Mouse (Mus musculus) lung, embryonic 15.5 days (tissue): ENCODE results near the gene Srrm3. TPM values are rescaled to one million over a fixed set of nuclear protein-coding genes. Genes with fewer than 3 reads are reported as not detected.

Source experiments
- ATAC-seq: fragments of 200-750 bp; cut with Nextera tagmentation; 2 replicates; pipeline ENCODE4 v1.8.0; 2017; ENCODE audit warnings: moderate number of reproducible peaks, borderline replicate concordance; ENCODE audit not compliant: low FRiP score, low TSS enrichment; ENCODE audit errors: extremely low read depth
- H3K27ac ChIP-seq: fragments of 300-500 bp; sonication (generic); 2 replicates; pipeline ENCODE4 v1.5.1; 2015; ENCODE audit warnings: moderate library complexity, mild to moderate bottlenecking, inconsistent platforms
- H3K27me3 ChIP-seq: fragments of 300-500 bp; sonication (generic); 2 replicates; pipeline ENCODE4 v1.6.1; 2015; ENCODE audit warnings: inconsistent platforms
- H3K36me3 ChIP-seq: fragments of 300-500 bp; sonication (generic); 2 replicates; pipeline ENCODE4 v1.6.1; 2015; ENCODE audit warnings: inconsistent platforms
- H3K4me1 ChIP-seq: fragments of 300-500 bp; sonication (generic); 2 replicates; pipeline ENCODE4 v1.6.1; 2015; ENCODE audit warnings: inconsistent platforms
- H3K4me2 ChIP-seq: fragments of 300-500 bp; sonication (generic); 2 replicates; pipeline ENCODE4 v1.6.1; 2015; ENCODE audit warnings: inconsistent platforms, mild to moderate bottlenecking, moderate library complexity
- H3K4me3 ChIP-seq: fragments of 300-500 bp; sonication (generic); 2 replicates; pipeline ENCODE4 v1.5.1; 2015; ENCODE audit warnings: mild to moderate bottlenecking, inconsistent platforms
- H3K9ac ChIP-seq: fragments of 300-500 bp; sonication (generic); 2 replicates; pipeline ENCODE4 v1.6.1; 2015; ENCODE audit warnings: inconsistent platforms
- H3K9me3 ChIP-seq: fragments of 300-500 bp; sonication (generic); 2 replicates; pipeline ENCODE4 v1.6.1; 2016; ENCODE audit warnings: inconsistent platforms
- WGBS: fragments of 180-500 bp; shearing (Covaris S2); methylation state at CpG from one replicate; pipeline ENCODE4 v1.1.7; 2015; 5-methylcytosine and 5-hydroxymethylcytosine counted together
- polyA plus RNA-seq: library from polyadenylated mRNA; unstranded; fragments of >200 nt; fragmentation: Nextera tagmentation; extraction: Ambion mirVana; gene quantifications from 2 replicates; pipeline ENCODE4 v1.2.1, GENCODE M21; 2015

Srrm3 gene
- polyA plus RNA-seq, 1 experiment from 2014 or later = 0.64 TPM

DNA sequence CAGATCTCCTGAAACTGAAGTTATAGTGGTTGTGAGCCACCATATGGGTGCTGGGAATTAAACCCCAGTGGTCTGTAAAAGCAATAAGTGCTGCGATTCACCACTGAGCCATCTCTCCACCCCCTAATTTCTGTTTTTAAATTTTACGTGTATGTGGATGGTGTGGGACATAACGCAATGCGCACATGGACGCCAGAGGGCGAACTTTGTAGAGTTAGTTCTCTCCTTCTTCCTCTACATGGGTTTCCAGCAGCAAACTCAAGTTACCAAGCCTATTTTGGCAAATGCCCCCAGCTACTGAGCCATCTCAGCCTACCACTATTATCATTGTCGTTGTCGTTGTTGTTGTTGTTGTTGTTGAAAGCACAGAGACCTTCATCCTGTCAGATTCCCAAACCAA, 70.5 kb downstream of the Srrm3 start:
- peak overlapping the region; percentile 42; the same call in 1 of the 2 replicates for H3K4me3 ChIP-seq
- no peaks in the 10 kb centered on the region for H3K9me3 ChIP-seq
- H3K4me1 ChIP-seq = peaks cover 21% of the 10 kb centered on the region
- no peak overlapping the region for H3K27ac ChIP-seq
- no peak for ATAC-seq
- 11% methylated on average over 8 of the region's 8 CpGs for WGBS
- H3K27me3 ChIP-seq = peaks cover 15% of the 10 kb centered on the region; the same call in 1 of the 2 replicates
- no peak overlapping the region for H3K9ac ChIP-seq
- H3K4me2 ChIP-seq = peak overlapping the region; percentile 69
- H3K36me3 ChIP-seq = no peaks in the 10 kb centered on the region

DNA sequence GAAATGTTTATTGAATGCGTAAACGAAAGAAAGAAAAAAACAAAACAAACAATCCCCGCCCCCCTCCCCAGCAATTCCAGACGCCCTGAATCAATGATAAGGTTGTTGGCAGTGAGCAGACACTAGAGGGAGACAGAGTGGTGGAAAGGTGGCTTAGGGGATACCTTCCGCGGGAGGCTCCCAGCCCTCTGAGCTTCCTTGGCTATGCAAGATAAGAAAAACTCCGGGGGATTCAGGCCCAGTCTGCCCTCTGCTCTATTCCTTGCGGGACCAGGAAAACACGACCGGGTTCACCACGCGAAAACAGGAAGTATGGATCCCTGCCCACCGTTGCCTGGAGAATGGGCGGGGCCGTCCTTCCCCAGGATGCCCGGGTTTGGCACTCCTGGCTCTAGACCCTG, 71.1 kb downstream of the Srrm3 start:
- Histone ChIP-seq H3K27ac (no peak overlapping the region), H3K4me2 (peak overlapping the region; percentile 69), H3K4me1 (peaks cover 21% of the 10 kb centered on the region), H3K9me3 (no peaks in the 10 kb centered on the region), H3K36me3 (no peaks in the 10 kb centered on the region), H3K4me3 (peak overlapping the region; percentile 42), H3K27me3 (peaks cover 11% of the 10 kb centered on the region; the same call in 1 of the 2 replicates), H3K9ac (peak overlapping the region; percentile 31; the same call in 1 of the 2 replicates)
- under 1% methylated on average over 16 of the region's 16 CpGs for WGBS
- peak; percentile 21; the same call in 1 of the 2 replicates for ATAC-seq

DNA sequence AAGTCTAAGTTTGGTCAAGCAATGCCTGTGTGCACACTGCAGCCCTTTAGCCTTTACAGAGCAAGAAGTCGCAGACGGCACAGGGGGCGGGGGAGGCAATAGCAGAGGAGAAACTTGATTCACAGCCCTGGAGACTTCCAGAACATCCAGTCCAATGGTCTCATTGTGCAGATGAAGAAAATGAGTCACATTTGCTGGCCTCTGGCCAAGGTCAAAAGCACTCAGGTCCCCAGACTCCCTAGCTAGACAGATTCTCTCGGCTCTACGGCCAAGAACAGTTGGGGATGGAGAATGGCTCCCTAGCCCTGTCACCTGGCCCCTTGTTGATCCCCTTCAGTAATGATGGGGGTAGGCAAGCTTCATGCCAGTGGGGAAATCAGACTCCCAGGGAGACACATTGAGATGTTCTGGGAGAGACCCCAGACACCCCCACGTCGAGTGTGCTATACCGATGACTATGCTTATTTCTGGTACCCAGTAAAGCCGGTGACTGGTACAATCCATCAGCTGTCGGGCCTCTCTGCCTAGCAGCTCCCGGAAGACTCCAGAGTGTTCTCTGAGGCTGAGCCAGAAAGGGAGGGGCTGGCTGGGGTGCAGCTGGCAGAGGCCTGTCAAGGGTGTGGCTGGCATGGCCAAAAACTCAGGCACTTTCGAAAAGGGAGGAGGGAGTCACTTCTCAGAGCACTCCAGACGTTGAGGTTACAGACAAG, 72.9 kb downstream of the Srrm3 start:
- H3K27ac ChIP-seq = peak overlapping the region; percentile 45
- H3K4me2 ChIP-seq = no peak overlapping the region
- peaks cover 21% of the 10 kb centered on the region for H3K4me1 ChIP-seq
- WGBS = 20% methylated on average over 13 of the region's 13 CpGs
- no peaks in the 10 kb centered on the region for H3K9me3 ChIP-seq
- H3K36me3 ChIP-seq = no peaks in the 10 kb centered on the region
- no peak overlapping the region for H3K9ac ChIP-seq
- peak; percentile 81 for ATAC-seq
- no peaks in the 10 kb centered on the region for H3K27me3 ChIP-seq
- no peak overlapping the region for H3K4me3 ChIP-seq

GRCm38 (mm10) chr5:135884641-135885040, 78.0 kb downstream of the Srrm3 start:
- WGBS = 68% methylated on average over 6 of the region's 6 CpGs
- H3K4me2 ChIP-seq = no peak overlapping the region

DNA sequence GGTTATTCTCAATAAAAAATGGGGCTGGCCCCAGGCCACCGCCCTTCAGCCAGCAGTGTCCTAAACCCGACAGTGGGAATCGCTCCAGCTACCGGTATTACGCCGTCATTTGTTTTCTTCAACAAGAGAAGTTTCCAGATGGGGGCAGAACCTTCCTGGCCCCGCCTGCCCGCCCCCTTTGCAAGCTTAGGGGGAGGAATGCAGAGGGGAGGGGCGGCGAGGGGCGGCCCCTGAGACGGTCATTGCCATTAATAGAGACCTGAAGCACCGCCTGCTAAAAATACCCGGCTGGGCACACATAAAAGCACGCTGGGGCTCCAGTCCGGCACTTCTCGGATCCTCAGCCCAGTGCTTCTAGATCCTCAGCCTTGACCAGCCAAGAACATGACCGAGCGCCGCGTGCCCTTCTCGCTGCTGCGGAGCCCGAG, 81.0 kb downstream of the Srrm3 start, which contains the start of gene Hspb1:
Gene Hspb1 (plus strand): TSS at position 245 of the 428 bp plus-strand sequence.
- peak within 1 kb of the TSS; percentile 70 for H3K4me2 ChIP-seq
- H3K9ac ChIP-seq = peak within 1 kb of the TSS; percentile 33
- no peaks in the 10 kb centered on the region for H3K9me3 ChIP-seq
- H3K27me3 ChIP-seq = peaks cover 13% of the 10 kb centered on the region; the same call in 1 of the 2 replicates
- H3K27ac ChIP-seq = no peak within 1 kb of the TSS; the same call in 1 of the 2 replicates
- no peaks in the 10 kb centered on the region for H3K36me3 ChIP-seq
- H3K4me3 ChIP-seq = peak within 1 kb of the TSS; percentile 40
- peaks cover 15% of the 10 kb centered on the region for H3K4me1 ChIP-seq
- peak; percentile 74; the same call in 1 of the 2 replicates for ATAC-seq
- 2% methylated on average over 24 of the region's 24 CpGs for WGBS

More at GRCm38 (mm10) chr5:135884641-135885040, 78.0 kb downstream of the Srrm3 start:
- no peaks in the 10 kb centered on the region for H3K36me3 ChIP-seq
- no peak overlapping the region for H3K27ac ChIP-seq
- ATAC-seq = no peak
- no peak overlapping the region for H3K9ac ChIP-seq
- peaks cover 21% of the 10 kb centered on the region for H3K4me1 ChIP-seq
- H3K4me3 ChIP-seq = no peak overlapping the region
- no peaks in the 10 kb centered on the region for H3K9me3 ChIP-seq
- H3K27me3 ChIP-seq = peaks cover 9% of the 10 kb centered on the region; the same call in 1 of the 2 replicates

- H3K4me2 ChIP-seq = peak overlapping the region; percentile 70
- no peak for ATAC-seq
- H3K27me3 ChIP-seq = peaks cover 13% of the 10 kb centered on the region; the same call in 1 of the 2 replicates
- H3K9ac ChIP-seq = peak overlapping the region; percentile 33
- H3K36me3 ChIP-seq = no peaks in the 10 kb centered on the region
- H3K9me3 ChIP-seq = no peaks in the 10 kb centered on the region
- peak overlapping the region; percentile 40 for H3K4me3 ChIP-seq
- WGBS = 5% methylated on average over 30 of the region's 30 CpGs
- no peak overlapping the region for H3K27ac ChIP-seq
- peaks cover 15% of the 10 kb centered on the region for H3K4me1 ChIP-seq
Measured at GRCm38 (mm10) chr5:135888405-135889215, 81.9 kb downstream of the Srrm3 start.

GRCm38 (mm10) chr5:135890323-135890722, 83.6 kb downstream of the Srrm3 start:
- no peaks in the 10 kb centered on the region for H3K9me3 ChIP-seq
- H3K27me3 ChIP-seq = peaks cover 13% of the 10 kb centered on the region; the same call in 1 of the 2 replicates
- H3K36me3 ChIP-seq = no peaks in the 10 kb centered on the region
- H3K4me2 ChIP-seq = no peak overlapping the region
- H3K4me3 ChIP-seq = no peak overlapping the region
- ATAC-seq = no peak
- H3K9ac ChIP-seq = no peak overlapping the region
- WGBS = 40% methylated on average over 4 of the region's 4 CpGs
- no peak overlapping the region for H3K27ac ChIP-seq
- H3K4me1 ChIP-seq = peaks cover 15% of the 10 kb centered on the region

- Histone ChIP-seq H3K27ac (no peak overlapping the region), H3K27me3 (peaks cover 13% of the 10 kb centered on the region; the same call in 1 of the 2 replicates), H3K9me3 (no peaks in the 10 kb centered on the region), H3K36me3 (no peaks in the 10 kb centered on the region), H3K4me1 (peaks cover 15% of the 10 kb centered on the region), H3K9ac (no peak overlapping the region), H3K4me2 (no peak overlapping the region), H3K4me3 (no peak overlapping the region)
- 55% methylated on average over 3 of the region's 3 CpGs for WGBS
- no peak for ATAC-seq
Measured at GRCm38 (mm10) chr5:135890920-135891319, 84.2 kb downstream of the Srrm3 start.

DNA sequence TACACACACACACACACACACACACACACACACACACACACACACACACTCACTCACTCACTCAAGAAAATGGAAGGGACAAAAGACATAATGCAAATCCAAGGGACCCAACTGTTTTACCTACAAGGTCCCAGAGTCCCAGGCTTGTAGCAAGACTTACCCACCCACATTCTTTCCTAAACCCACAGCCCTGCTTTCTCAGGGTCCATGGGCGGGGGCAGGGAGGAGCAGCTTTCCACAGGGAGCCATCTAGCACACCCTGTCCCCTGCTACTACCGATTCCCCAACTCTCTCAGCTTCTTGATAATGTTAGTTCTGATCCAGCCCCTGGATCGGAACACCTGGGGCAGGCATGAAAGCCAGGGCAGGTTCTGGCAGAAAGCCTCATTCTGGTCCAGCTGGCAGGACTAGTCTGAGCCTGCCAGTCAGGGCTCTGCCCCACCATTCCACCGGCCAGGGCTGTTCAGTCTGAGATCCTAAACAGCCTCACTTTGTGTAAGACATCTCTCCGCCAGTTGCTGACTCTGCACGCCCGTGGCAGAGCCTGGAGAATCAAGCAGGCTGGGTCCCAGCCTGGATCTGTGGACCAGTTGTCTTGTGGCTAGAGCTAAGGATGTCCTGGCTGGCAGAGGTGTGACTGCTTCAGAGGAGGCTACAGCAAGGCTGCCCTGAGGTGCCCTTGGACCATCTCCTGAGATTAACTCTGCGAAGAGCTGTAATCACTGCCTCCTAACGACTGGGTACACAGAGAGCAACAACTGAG, 86.1 kb downstream of the Srrm3 start:
- H3K4me1 ChIP-seq = peaks cover 10% of the 10 kb centered on the region
- H3K27ac ChIP-seq = no peak overlapping the region
- no peaks in the 10 kb centered on the region for H3K36me3 ChIP-seq
- ATAC-seq = no peak
- H3K27me3 ChIP-seq = peaks cover 13% of the 10 kb centered on the region; the same call in 1 of the 2 replicates
- 43% methylated on average over 9 of the region's 9 CpGs for WGBS
- no peak overlapping the region for H3K4me2 ChIP-seq
- H3K9me3 ChIP-seq = no peaks in the 10 kb centered on the region
- H3K9ac ChIP-seq = no peak overlapping the region
- no peak overlapping the region for H3K4me3 ChIP-seq

GRCm38 (mm10) chr5:135894958-135895357, 88.3 kb downstream of the Srrm3 start:
- H3K9ac ChIP-seq = no peak overlapping the region
- no peaks in the 10 kb centered on the region for H3K36me3 ChIP-seq
- no peak overlapping the region for H3K4me3 ChIP-seq
- H3K27me3 ChIP-seq = 0 out of 2 replicates have a peak, but pooled peaks cover 4% of the 10 kb centered on the region
- H3K9me3 ChIP-seq = no peaks in the 10 kb centered on the region
- WGBS = 75% methylated on average over 6 of the region's 6 CpGs
- no peak overlapping the region for H3K27ac ChIP-seq
- no peak overlapping the region for H3K4me2 ChIP-seq
- no peak for ATAC-seq
- no peaks in the 10 kb centered on the region for H3K4me1 ChIP-seq

GRCm38 (mm10) chr5:135898028-135898427, 91.3 kb downstream of the Srrm3 start:
- H3K4me1 ChIP-seq = peaks cover under 1% of the 10 kb centered on the region; the same call in 1 of the 2 replicates
- no peak for ATAC-seq
- H3K27ac ChIP-seq = no peak overlapping the region
- no peaks in the 10 kb centered on the region for H3K27me3 ChIP-seq
- no peak overlapping the region for H3K4me3 ChIP-seq
- 15% methylated on average over 3 of the region's 3 CpGs for WGBS
- H3K9ac ChIP-seq = no peak overlapping the region
- no peaks in the 10 kb centered on the region for H3K9me3 ChIP-seq
- no peaks in the 10 kb centered on the region for H3K36me3 ChIP-seq
- H3K4me2 ChIP-seq = no peak overlapping the region
